Mouse (Mus musculus): ENCODE results near the gene Otub1. TPM values are rescaled to one million over a fixed set of nuclear protein-coding genes. Genes with fewer than 3 reads are reported as not detected.

Gene Otub1
- total RNA-seq, 1 experiment = 117 TPM

- H3K9ac ChIP-seq (ENCODE audit: insufficient read depth, low read depth, low read length, poor library complexity, severe bottlenecking) = no peak overlapping the region
- no peaks in the 10 kb centered on the region for H3K36me3 ChIP-seq (ENCODE audit: control insufficient read depth, insufficient read depth, low read length, poor library complexity, severe bottlenecking)
- H3K4me1 ChIP-seq (ENCODE audit: control insufficient read depth in 2 of 2, insufficient read depth in 2 of 2, low read length in 2 of 2, poor library complexity in 1 of 2) = peaks cover 6 to 29% of the 10 kb centered on the region in 2 experiments
- TF ChIP-seq HCFC1 (IDR thresholded peaks at IDR 0.05; ENCODE audit: borderline replicate concordance, insufficient read depth, low read length) = no peak
- H3K27ac ChIP-seq (ENCODE audit: insufficient read depth, low read depth, low read length, poor library complexity, severe bottlenecking) = no peak overlapping the region
- H3K9me3 ChIP-seq (ENCODE audit: control insufficient read depth, insufficient read depth, low read depth, low read length) = no peaks in the 10 kb centered on the region
- DNase-seq (ENCODE audit: low read depth, low spot score) = no peak
- in situ Hi-C loops (cut with MboI; ENCODE audit: low sequenced_read_pairs in 2 of 2, unreplicated experiment in 2 of 2) = no loop called here
- no peak overlapping the region for H3K4me3 ChIP-seq (ENCODE audit: insufficient read depth in 1 of 2, low read depth in 1 of 2, low read length in 2 of 2, poor library complexity in 1 of 2, severe bottlenecking in 1 of 2)
Observed at GRCm38 (mm10) chr19:7181496-7181895, 24.6 kb downstream of the Otub1 start.

GRCm38 (mm10) chr19:7180756-7181405 is 25.2 kb downstream of the Otub1 start:
- Histone ChIP-seq H3K4me1 (ENCODE audit: control insufficient read depth in 2 of 2, insufficient read depth in 2 of 2, low read length in 2 of 2, poor library complexity in 1 of 2) (peaks cover 6 to 32% of the 10 kb centered on the region in 2 experiments), H3K4me3 (ENCODE audit: insufficient read depth in 1 of 2, low read depth in 1 of 2, low read length in 2 of 2, poor library complexity in 1 of 2, severe bottlenecking in 1 of 2) (no peak overlapping the region), H3K9ac (ENCODE audit: insufficient read depth, low read depth, low read length, poor library complexity, severe bottlenecking) (no peak overlapping the region), H3K27ac (ENCODE audit: insufficient read depth, low read depth, low read length, poor library complexity, severe bottlenecking) (no peak overlapping the region), H3K9me3 (ENCODE audit: control insufficient read depth, insufficient read depth, low read depth, low read length) (no peaks in the 10 kb centered on the region), H3K36me3 (ENCODE audit: control insufficient read depth, insufficient read depth, low read length, poor library complexity, severe bottlenecking) (no peaks in the 10 kb centered on the region)
- TF ChIP-seq MAFK (IDR thresholded peaks at IDR 0.05; ENCODE audit: insufficient read depth, low read depth, low read length) (no peak), ZC3H11A (IDR thresholded peaks at IDR 0.05; ENCODE audit: borderline replicate concordance, low read depth, low read length) (no peak)
- DNase-seq (ENCODE audit: low read depth, low spot score) = no peak
- in situ Hi-C loops (cut with MboI; ENCODE audit: low sequenced_read_pairs in 2 of 2, unreplicated experiment in 2 of 2) = no loop called here

GRCm38 (mm10) chr19:7178841-7179452 is 27.2 kb downstream of the Otub1 start:
- Histone ChIP-seq H3K9me3 (ENCODE audit: control insufficient read depth, insufficient read depth, low read depth, low read length) (no peaks in the 10 kb centered on the region), H3K27ac (ENCODE audit: insufficient read depth, low read depth, low read length, poor library complexity, severe bottlenecking) (no peak overlapping the region), H3K4me1 (ENCODE audit: control insufficient read depth in 2 of 2, insufficient read depth in 2 of 2, low read length in 2 of 2, poor library complexity in 1 of 2) (peaks cover 6 to 27% of the 10 kb centered on the region in 2 experiments), H3K4me3 (ENCODE audit: insufficient read depth in 1 of 2, low read depth in 1 of 2, low read length in 2 of 2, poor library complexity in 1 of 2, severe bottlenecking in 1 of 2) (no peak overlapping the region), H3K9ac (ENCODE audit: insufficient read depth, low read depth, low read length, poor library complexity, severe bottlenecking) (no peak overlapping the region), H3K36me3 (ENCODE audit: control insufficient read depth, insufficient read depth, low read length, poor library complexity, severe bottlenecking) (no peaks in the 10 kb centered on the region)
- TF ChIP-seq ZC3H11A (IDR thresholded peaks at IDR 0.05; ENCODE audit: borderline replicate concordance, low read depth, low read length) = no peak
- no peak for TF ChIP-seq MAFK (IDR thresholded peaks at IDR 0.05; ENCODE audit: insufficient read depth, low read depth, low read length)
- no peak for TF ChIP-seq HCFC1 (IDR thresholded peaks at IDR 0.05; ENCODE audit: borderline replicate concordance, insufficient read depth, low read length)
- TF ChIP-seq ZNF384 (IDR thresholded peaks at IDR 0.05; ENCODE audit: low read depth, low read length) = no peak
- no peak for TF ChIP-seq CHD2 (IDR thresholded peaks at IDR 0.05; ENCODE audit: low read depth, low read length)
- no peak for DNase-seq (ENCODE audit: low read depth, low spot score)
- in situ Hi-C loops (cut with MboI; ENCODE audit: low sequenced_read_pairs in 2 of 2, unreplicated experiment in 2 of 2) = no loop called here

GRCm38 (mm10) chr19:7177804-7178511 is 28.2 kb downstream of the Otub1 start:
- no peak for TF ChIP-seq HCFC1 (IDR thresholded peaks at IDR 0.05; ENCODE audit: borderline replicate concordance, insufficient read depth, low read length)
- TF ChIP-seq CHD2 (IDR thresholded peaks at IDR 0.05; ENCODE audit: low read depth, low read length) = no peak
- no peak for TF ChIP-seq ZC3H11A (IDR thresholded peaks at IDR 0.05; ENCODE audit: borderline replicate concordance, low read depth, low read length)
- TF ChIP-seq ZNF384 (IDR thresholded peaks at IDR 0.05; ENCODE audit: low read depth, low read length) = no peak
- TF ChIP-seq MAFK (IDR thresholded peaks at IDR 0.05; ENCODE audit: insufficient read depth, low read depth, low read length) = no peak
- Histone ChIP-seq H3K27ac (ENCODE audit: insufficient read depth, low read depth, low read length, poor library complexity, severe bottlenecking) (no peak overlapping the region), H3K9me3 (ENCODE audit: control insufficient read depth, insufficient read depth, low read depth, low read length) (no peaks in the 10 kb centered on the region), H3K9ac (ENCODE audit: insufficient read depth, low read depth, low read length, poor library complexity, severe bottlenecking) (no peak overlapping the region), H3K4me3 (ENCODE audit: insufficient read depth in 1 of 2, low read depth in 1 of 2, low read length in 2 of 2, poor library complexity in 1 of 2, severe bottlenecking in 1 of 2) (no peak overlapping the region), H3K36me3 (ENCODE audit: control insufficient read depth, insufficient read depth, low read length, poor library complexity, severe bottlenecking) (no peaks in the 10 kb centered on the region), H3K4me1 (ENCODE audit: control insufficient read depth in 2 of 2, insufficient read depth in 2 of 2, low read length in 2 of 2, poor library complexity in 1 of 2) (peaks cover 6 to 27% of the 10 kb centered on the region in 2 experiments)
- DNase-seq (ENCODE audit: low read depth, low spot score) = no peak
- in situ Hi-C loops (cut with MboI; ENCODE audit: low sequenced_read_pairs in 2 of 2, unreplicated experiment in 2 of 2) = no loop called here
